Mouse (Mus musculus): Measurements from ENCODE around the gene Hs1bp3. TPM values are rescaled to one million over a fixed set of nuclear protein-coding genes. Genes with fewer than 3 reads are reported as not detected.

Hs1bp3 gene
- polyA plus RNA-seq, 1 experiment = 21.8 TPM

GRCm38 (mm10) chr12:8281225-8282017 is 31.8 kb upstream of the Hs1bp3 start:
- Histone ChIP-seq H3K27me3 (ENCODE audit: control insufficient read depth, insufficient read depth, insufficient read length) (no peaks in the 10 kb centered on the region), H3K4me3 (ENCODE audit: insufficient read depth, poor library complexity, severe bottlenecking) (no peak overlapping the region), H3ac (ENCODE audit: control insufficient read depth, insufficient read length, low read depth) (no peak overlapping the region), H3K79me3 (ENCODE audit: low read depth) (no peaks in the 10 kb centered on the region), H3K79me2 (ENCODE audit: control insufficient read depth, insufficient read depth) (no peaks in the 10 kb centered on the region), H3K36me3 (ENCODE audit: control insufficient read depth, insufficient read depth) (peaks cover 45% of the 10 kb centered on the region)
- TF ChIP-seq FOSL1 (IDR thresholded peaks at IDR 0.05; ENCODE audit: insufficient read depth, low read length, poor library complexity, severe bottlenecking) (no peak), MAX (IDR thresholded peaks at IDR 0.05) (no peak), MYOD1 (IDR thresholded peaks at IDR 0.05; ENCODE audit: control insufficient read depth, insufficient read length, low read depth) (no peak), MYOG (IDR thresholded peaks at IDR 0.05; ENCODE audit: control insufficient read depth, extremely low read depth, insufficient read length) (no peak), CEBPB (IDR thresholded peaks at IDR 0.05; ENCODE audit: low read depth) (no peak), CTCF (IDR thresholded peaks at IDR 0.05; ENCODE audit: control insufficient read depth, insufficient read depth, insufficient read length) (no peak), USF1 (IDR thresholded peaks at IDR 0.05; ENCODE audit: low read depth) (no peak)

GRCm38 (mm10) chr12:8287970-8288369 is 25.3 kb upstream of the Hs1bp3 start:
- H3K4me3 ChIP-seq (ENCODE audit: insufficient read depth, poor library complexity, severe bottlenecking) = no peak overlapping the region
- H3K79me3 ChIP-seq (ENCODE audit: low read depth) = no peaks in the 10 kb centered on the region
- no peak for TF ChIP-seq USF1 (IDR thresholded peaks at IDR 0.05; ENCODE audit: low read depth)
- no peak for TF ChIP-seq FOSL1 (IDR thresholded peaks at IDR 0.05; ENCODE audit: insufficient read depth, low read length, poor library complexity, severe bottlenecking)
- TF ChIP-seq MAX (IDR thresholded peaks at IDR 0.05) = no peak
- no peak for TF ChIP-seq MYOD1 (IDR thresholded peaks at IDR 0.05; ENCODE audit: control insufficient read depth, insufficient read length, low read depth)
- no peak for TF ChIP-seq MYOG (IDR thresholded peaks at IDR 0.05; ENCODE audit: control insufficient read depth, extremely low read depth, insufficient read length)
- TF ChIP-seq CEBPB (IDR thresholded peaks at IDR 0.05; ENCODE audit: low read depth) = no peak
- TF ChIP-seq CTCF (IDR thresholded peaks at IDR 0.05; ENCODE audit: control insufficient read depth, insufficient read depth, insufficient read length) = no peak
- H3K36me3 ChIP-seq (ENCODE audit: control insufficient read depth, insufficient read depth) = peaks cover 14% of the 10 kb centered on the region
- H3K27me3 ChIP-seq (ENCODE audit: control insufficient read depth, insufficient read depth, insufficient read length) = no peaks in the 10 kb centered on the region
- no peak overlapping the region for H3ac ChIP-seq (ENCODE audit: control insufficient read depth, insufficient read length, low read depth)
- H3K79me2 ChIP-seq (ENCODE audit: control insufficient read depth, insufficient read depth) = no peaks in the 10 kb centered on the region

DNA sequence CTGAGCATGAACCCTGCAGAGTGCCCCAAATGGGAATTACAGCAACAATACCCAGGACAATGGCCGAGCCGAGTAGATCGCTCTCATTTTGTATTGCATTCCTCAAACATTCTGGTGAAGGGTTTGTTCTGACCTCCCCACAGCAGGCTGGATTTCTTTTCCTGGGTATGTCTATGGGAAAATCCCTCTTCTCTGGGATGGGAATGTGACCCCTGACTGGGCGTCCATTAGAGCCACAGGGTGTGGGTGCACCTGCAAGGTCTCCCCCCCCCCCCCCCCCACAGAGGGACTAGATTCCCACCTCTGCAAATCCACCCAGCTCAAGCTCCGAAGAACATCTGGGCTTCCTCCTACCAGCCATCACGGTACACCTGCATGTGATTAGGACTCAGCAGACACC is 24.1 kb upstream of the Hs1bp3 start:
- Histone ChIP-seq H3K4me3 (ENCODE audit: insufficient read depth, poor library complexity, severe bottlenecking) (no peak overlapping the region), H3ac (ENCODE audit: control insufficient read depth, insufficient read length, low read depth) (no peak overlapping the region), H3K79me3 (ENCODE audit: low read depth) (no peaks in the 10 kb centered on the region), H3K79me2 (ENCODE audit: control insufficient read depth, insufficient read depth) (no peaks in the 10 kb centered on the region), H3K36me3 (ENCODE audit: control insufficient read depth, insufficient read depth) (peaks cover 6% of the 10 kb centered on the region), H3K27me3 (ENCODE audit: control insufficient read depth, insufficient read depth, insufficient read length) (no peaks in the 10 kb centered on the region)
- TF ChIP-seq FOSL1 (IDR thresholded peaks at IDR 0.05; ENCODE audit: insufficient read depth, low read length, poor library complexity, severe bottlenecking) (no peak), MYOD1 (IDR thresholded peaks at IDR 0.05; ENCODE audit: control insufficient read depth, insufficient read length, low read depth) (no peak), MYOG (IDR thresholded peaks at IDR 0.05; ENCODE audit: control insufficient read depth, extremely low read depth, insufficient read length) (no peak), CEBPB (IDR thresholded peaks at IDR 0.05; ENCODE audit: low read depth) (no peak), MAX (IDR thresholded peaks at IDR 0.05) (no peak), USF1 (IDR thresholded peaks at IDR 0.05; ENCODE audit: low read depth) (no peak), CTCF (IDR thresholded peaks at IDR 0.05; ENCODE audit: control insufficient read depth, insufficient read depth, insufficient read length) (no peak)

DNA sequence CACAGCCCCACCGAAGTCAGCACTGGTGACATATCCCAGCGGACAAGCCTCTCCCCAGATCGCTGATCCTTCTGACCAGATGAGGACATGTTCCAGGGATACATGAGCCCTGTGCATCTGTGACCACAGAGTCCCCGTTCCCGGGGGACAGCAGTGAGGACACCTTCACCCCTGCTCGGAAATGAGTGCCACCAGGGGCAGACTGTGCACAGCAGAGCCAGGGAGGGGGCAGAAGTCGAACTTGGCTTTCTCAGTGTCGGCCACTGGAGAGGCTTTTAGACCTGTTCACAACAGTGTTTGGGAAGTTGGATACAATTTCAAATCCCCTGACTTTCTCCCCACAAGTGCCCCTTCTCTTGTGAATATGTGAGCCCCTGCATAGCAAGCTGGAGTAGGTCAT is 23.7 kb upstream of the Hs1bp3 start:
- no peak overlapping the region for H3K4me3 ChIP-seq (ENCODE audit: insufficient read depth, poor library complexity, severe bottlenecking)
- no peak overlapping the region for H3ac ChIP-seq (ENCODE audit: control insufficient read depth, insufficient read length, low read depth)
- H3K79me2 ChIP-seq (ENCODE audit: control insufficient read depth, insufficient read depth) = no peaks in the 10 kb centered on the region
- H3K79me3 ChIP-seq (ENCODE audit: low read depth) = no peaks in the 10 kb centered on the region
- TF ChIP-seq CEBPB (IDR thresholded peaks at IDR 0.05; ENCODE audit: low read depth) = no peak
- no peak for TF ChIP-seq USF1 (IDR thresholded peaks at IDR 0.05; ENCODE audit: low read depth)
- no peak for TF ChIP-seq CTCF (IDR thresholded peaks at IDR 0.05; ENCODE audit: control insufficient read depth, insufficient read depth, insufficient read length)
- TF ChIP-seq MYOG (IDR thresholded peaks at IDR 0.05; ENCODE audit: control insufficient read depth, extremely low read depth, insufficient read length) = no peak
- TF ChIP-seq MAX (IDR thresholded peaks at IDR 0.05) = no peak
- no peak for TF ChIP-seq FOSL1 (IDR thresholded peaks at IDR 0.05; ENCODE audit: insufficient read depth, low read length, poor library complexity, severe bottlenecking)
- TF ChIP-seq MYOD1 (IDR thresholded peaks at IDR 0.05; ENCODE audit: control insufficient read depth, insufficient read length, low read depth) = no peak
- peaks cover 3% of the 10 kb centered on the region for H3K36me3 ChIP-seq (ENCODE audit: control insufficient read depth, insufficient read depth)
- no peaks in the 10 kb centered on the region for H3K27me3 ChIP-seq (ENCODE audit: control insufficient read depth, insufficient read depth, insufficient read length)

GRCm38 (mm10) chr12:8291157-8291853 is 21.9 kb upstream of the Hs1bp3 start:
- Histone ChIP-seq H3K79me3 (ENCODE audit: low read depth) (no peaks in the 10 kb centered on the region), H3ac (ENCODE audit: control insufficient read depth, insufficient read length, low read depth) (no peak overlapping the region), H3K27me3 (ENCODE audit: control insufficient read depth, insufficient read depth, insufficient read length) (no peaks in the 10 kb centered on the region), H3K36me3 (ENCODE audit: control insufficient read depth, insufficient read depth) (no peaks in the 10 kb centered on the region), H3K4me3 (ENCODE audit: insufficient read depth, poor library complexity, severe bottlenecking) (no peak overlapping the region), H3K79me2 (ENCODE audit: control insufficient read depth, insufficient read depth) (no peaks in the 10 kb centered on the region)
- no peak for TF ChIP-seq MYOG (IDR thresholded peaks at IDR 0.05; ENCODE audit: control insufficient read depth, extremely low read depth, insufficient read length)
- no peak for TF ChIP-seq MYOD1 (IDR thresholded peaks at IDR 0.05; ENCODE audit: control insufficient read depth, insufficient read length, low read depth)
- no peak for TF ChIP-seq CTCF (IDR thresholded peaks at IDR 0.05; ENCODE audit: control insufficient read depth, insufficient read depth, insufficient read length)
- no peak for TF ChIP-seq CEBPB (IDR thresholded peaks at IDR 0.05; ENCODE audit: low read depth)
- TF ChIP-seq USF1 (IDR thresholded peaks at IDR 0.05; ENCODE audit: low read depth) = no peak
- TF ChIP-seq FOSL1 (IDR thresholded peaks at IDR 0.05; ENCODE audit: insufficient read depth, low read length, poor library complexity, severe bottlenecking) = no peak
- TF ChIP-seq MAX (IDR thresholded peaks at IDR 0.05) = no peak
